Mouse (Mus musculus) skeletal muscle tissue, adult 2 months (tissue): ENCODE data around the gene Olfr323.

Experiments
- DNase-seq: peaks from one replicate; pipeline ENCODE4 v3.0.0-alpha.2; 2012; ENCODE audit warnings: low read depth, low spot score

Gene Olfr323

DNA sequence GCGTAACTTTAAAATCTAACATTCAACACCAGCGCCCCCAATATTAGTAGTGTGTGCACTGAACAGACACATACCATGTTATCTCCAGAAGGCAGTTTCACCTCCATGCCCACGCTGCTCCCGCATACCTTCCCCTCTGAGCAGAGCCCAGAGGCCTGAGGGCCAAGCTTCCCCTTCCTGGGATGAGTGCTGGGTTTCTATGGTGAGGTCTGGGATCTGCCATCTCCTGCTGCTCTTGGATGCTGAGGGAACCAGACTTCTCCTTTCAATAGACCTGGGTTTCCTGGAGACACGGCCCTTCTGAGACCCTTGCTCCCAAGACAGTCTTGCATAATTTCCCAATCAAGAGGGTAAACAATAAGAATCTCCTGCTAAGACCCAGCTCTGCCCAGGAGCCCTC lies at the start of gene Olfr323:
TSS of gene Olfr323 (minus strand) at position 101 of the 400 bp plus-strand sequence.
- no peak for DNase-seq

GRCm38 (mm10) chr11:58671825-58672224 lies 41.5 kb upstream of the Olfr323 start:
- DNase-seq = no peak

DNA sequence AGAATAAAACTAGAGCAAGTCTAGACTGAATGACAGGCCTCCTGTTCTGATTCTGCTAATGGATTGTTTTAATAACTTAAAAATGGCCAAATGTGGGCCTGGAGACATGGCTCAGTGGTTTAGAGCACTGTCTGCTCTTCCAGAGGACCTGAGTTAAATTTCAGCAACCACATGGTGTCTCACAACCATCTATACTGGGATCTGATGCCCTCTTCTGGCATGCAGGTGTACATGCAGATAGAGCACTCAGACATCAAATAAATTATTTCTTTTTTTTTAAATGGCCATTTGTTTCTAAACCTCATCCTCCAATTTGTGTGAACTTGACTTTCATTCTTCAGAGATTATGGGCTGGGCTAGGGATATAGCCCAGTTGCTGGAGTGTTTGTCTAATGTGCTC lies 39.0 kb upstream of the Olfr323 start:
- DNase-seq = no peak

- no peak for DNase-seq
These were observed 28.3 kb upstream of the Olfr323 start, which contains the start of gene Olfr322 for GRCm38 (mm10) chr11:58658596-58658995. Gene Olfr322 (plus strand): TSS chr11:58658782.

DNA sequence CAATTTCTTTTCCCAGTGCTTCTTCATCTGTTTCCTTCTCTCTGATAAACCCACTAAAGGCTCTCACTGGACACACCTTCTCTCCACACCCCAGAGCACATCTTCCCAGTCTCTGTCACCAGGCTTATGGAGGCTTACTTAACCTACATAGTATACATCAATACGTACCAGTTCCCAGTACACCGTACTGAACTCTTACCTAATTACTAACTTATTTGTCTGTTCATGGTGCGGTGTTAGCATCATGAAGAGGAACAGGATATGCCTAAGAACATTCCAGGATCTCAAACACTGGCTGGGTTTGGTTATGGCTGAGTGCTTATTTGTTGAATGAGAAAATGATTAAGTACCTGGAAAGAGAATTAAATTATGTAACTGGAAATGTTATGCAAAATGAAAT lies 24.9 kb upstream of the Olfr323 start:
- DNase-seq = no peak

GRCm38 (mm10) chr11:58643350-58643749 lies 13.0 kb upstream of the Olfr323 start:
- DNase-seq = no peak

GRCm38 (mm10) chr11:58641638-58642358 lies 11.5 kb upstream of the Olfr323 start:
- DNase-seq = no peak

- DNase-seq = no peak
These were observed 10.8 kb upstream of the Olfr323 start for GRCm38 (mm10) chr11:58641057-58641456.

DNA sequence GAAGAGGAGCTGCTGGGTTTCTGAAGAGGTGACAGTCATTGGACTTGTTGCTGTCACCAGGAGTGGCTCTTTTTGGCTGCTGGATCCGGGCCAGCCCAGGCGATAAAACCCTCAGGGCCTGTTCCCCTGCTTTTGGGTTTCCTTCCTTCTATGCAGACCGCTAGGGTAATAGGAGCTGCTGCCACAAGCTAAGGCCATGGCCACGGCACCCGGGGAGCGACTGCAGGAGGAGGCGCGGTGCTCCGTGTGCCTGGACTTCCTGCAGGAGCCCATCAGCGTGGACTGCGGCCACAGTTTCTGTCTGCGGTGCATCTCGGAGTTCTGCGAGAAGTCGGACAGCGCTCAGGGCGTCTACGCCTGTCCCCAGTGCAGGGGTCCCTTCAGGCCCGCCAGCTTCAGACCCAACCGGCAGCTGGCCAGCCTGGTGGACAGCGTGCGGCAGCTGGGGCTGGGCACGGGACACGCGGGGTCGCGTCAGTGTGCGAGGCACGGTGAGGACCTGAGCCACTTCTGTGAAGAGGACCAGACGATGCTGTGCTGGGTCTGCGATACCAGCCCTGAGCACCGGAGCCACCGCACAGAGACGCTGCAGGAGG lies 10.1 kb upstream of the Olfr323 start, which contains the start of gene Trim58:
TSS of gene Trim58 (plus strand) at position 194 of the 596 bp plus-strand sequence.
- no peak for DNase-seq

DNA sequence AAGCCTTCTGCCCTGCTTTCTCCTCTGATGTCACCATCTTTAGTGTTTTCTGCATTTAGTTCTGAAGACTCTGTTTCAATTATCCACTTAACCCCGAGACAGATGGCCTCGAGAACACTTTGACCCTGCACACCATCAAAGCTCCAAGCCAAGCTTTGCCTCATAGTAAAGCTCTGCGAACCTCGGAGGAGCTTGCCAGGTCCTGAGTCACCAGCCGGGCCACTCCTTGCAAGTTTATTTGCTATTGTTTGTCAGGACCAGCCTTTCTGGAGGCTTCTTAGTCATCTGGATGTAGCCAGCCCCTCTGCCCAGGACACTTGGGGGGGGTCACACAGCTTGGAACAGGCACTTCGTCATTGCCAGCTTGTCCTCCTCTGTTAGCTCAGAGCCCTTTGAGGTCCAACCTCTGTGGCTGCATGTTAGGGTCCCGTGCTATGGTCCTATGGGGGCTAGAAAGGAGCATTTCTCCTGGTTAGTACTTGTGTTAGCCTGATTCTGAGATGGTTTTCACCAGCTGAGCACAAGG lies 7.9 kb upstream of the Olfr323 start:
- peak; percentile 48 for DNase-seq

- peak; percentile 30 for DNase-seq
These were observed 6.2 kb upstream of the Olfr323 start for GRCm38 (mm10) chr11:58636376-58636977.

GRCm38 (mm10) chr11:58634878-58635277 lies 4.6 kb upstream of the Olfr323 start:
- no peak for DNase-seq

GRCm38 (mm10) chr11:58626146-58626545 lies 4.2 kb downstream of the Olfr323 start:
- DNase-seq = no peak

DNA sequence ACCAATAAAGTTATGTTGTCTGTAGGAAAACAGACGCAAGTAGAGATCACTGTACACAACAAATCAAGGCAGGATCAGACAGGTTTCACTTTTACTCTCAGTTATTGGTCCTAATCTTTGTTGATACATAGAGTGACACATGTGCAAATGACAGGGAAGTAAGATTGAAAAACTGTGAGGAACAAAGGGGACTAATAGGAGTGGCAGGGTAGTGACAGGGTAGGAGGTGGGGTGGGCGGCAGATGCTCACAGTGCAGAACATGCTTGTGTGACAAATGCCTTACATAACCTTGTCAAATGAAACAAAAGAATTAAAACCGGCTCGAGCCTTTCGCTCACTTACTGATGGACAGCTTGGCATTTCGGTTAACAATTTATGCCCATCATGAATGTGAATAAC lies 11.5 kb downstream of the Olfr323 start:
- DNase-seq = no peak

DNA sequence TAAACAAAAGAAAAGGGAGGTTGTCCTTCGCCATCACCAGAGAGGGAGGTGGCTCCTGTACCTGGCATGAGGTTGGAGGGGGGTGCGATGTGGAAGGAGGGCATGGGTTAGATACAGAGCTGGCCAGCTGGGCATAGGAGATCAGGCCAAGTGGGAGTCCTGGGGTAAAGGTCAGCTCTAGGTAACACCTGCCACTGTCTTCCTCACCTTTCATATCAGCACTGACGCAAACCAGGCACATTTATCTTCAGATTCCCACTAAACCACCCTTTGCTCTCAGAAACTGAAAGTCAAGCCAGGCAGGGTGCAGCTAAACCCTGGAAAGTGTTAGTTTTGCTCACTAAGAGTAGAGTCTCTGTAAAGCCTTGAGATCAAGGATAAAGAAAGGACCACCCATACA lies 11.9 kb downstream of the Olfr323 start:
- DNase-seq = no peak

- no peak for DNase-seq
These were observed 14.3 kb downstream of the Olfr323 start, which contains the start of gene 2210407C18Rik for GRCm38 (mm10) chr11:58615975-58616374. Gene 2210407C18Rik (minus strand): TSS chr11:58616075.

GRCm38 (mm10) chr11:58614526-58614925 lies 15.8 kb downstream of the Olfr323 start:
- no peak for DNase-seq

- DNase-seq = no peak
These were observed 16.9 kb downstream of the Olfr323 start for GRCm38 (mm10) chr11:58613359-58613758.

DNA sequence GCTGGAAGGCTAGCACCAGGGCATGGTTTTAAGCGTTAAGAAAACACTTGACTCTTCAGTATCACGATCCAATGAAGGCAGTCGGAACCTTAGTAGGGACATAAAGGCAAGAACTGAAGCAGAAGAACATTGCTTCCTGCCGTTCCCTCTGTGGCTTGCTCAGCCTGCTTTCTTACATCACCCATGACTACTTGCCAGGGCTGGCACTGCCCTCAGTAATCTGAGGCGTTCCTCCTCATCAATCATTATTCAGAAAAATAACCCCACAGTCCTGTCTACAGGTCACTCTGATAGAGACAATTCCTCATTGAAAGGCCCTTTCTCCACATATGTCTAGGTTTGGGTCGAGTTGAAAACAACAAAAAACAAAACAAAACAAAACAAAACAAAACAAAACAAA lies 23.3 kb downstream of the Olfr323 start:
- DNase-seq = no peak

DNA sequence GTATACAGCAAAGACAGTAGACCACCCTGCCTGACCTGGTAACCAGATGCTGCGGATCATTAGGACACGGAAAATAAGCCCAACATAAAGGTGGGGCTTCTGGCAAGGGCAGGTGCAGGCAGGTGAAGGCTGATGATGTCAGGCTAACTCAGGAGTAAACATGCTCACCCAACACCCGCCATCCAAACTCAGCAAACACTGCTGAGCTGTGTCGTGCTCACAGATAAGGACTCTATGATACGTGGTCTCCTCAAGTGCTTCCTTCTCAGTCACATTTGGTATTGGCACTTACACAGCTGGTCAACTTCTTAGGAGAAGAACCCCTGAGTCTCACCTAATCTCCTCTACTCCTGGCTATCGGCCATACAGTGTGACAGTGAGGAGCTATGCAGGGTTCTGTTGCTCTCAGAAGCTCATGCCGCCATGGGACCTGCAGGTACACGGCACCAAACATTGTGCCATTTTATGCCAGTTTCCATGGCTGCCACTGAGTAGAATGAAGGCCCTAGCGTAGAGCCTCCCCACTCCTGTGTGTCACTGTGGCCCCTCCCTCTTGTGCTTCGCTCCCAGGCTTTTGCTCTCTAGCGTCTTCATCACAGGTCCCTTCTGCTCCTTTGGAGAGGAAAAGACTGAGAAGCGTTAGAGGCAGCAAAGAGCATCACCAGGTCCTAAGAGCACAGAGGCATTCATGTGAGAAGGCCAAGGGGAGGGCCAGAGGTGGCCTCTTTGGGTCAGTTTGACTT lies 24.0 kb downstream of the Olfr323 start:
- DNase-seq = no peak

- no peak for DNase-seq
These were observed 25.1 kb downstream of the Olfr323 start for GRCm38 (mm10) chr11:58605228-58605627.

GRCm38 (mm10) chr11:58604688-58605087 lies 25.6 kb downstream of the Olfr323 start:
- no peak for DNase-seq
